Mouse (Mus musculus) testis, adult 2 months (tissue): ENCODE results near the gene Gnai2. TPM values are rescaled to one million over a fixed set of nuclear protein-coding genes. Genes with fewer than 3 reads are reported as not detected.

Experiments used
- H3K27ac ChIP-seq: fragments of 200-500 bp; 2 replicates; pipeline ENCODE4 v1.5.1; 2012; ENCODE audit warnings: low read depth, low read length; ENCODE audit not compliant: control insufficient read depth, insufficient read depth
- H3K27me3 ChIP-seq: fragments of 200-500 bp; 2 replicates; pipeline ENCODE4 v1.6.1; 2012; ENCODE audit warnings: mild to moderate bottlenecking, low read length, moderate library complexity; ENCODE audit not compliant: control insufficient read depth, insufficient read depth
- H3K36me3 ChIP-seq: fragments of 200-500 bp; 2 replicates; pipeline ENCODE4 v1.6.1; 2012; ENCODE audit warnings: mild to moderate bottlenecking, low read length; ENCODE audit not compliant: control insufficient read depth, insufficient read depth
- H3K4me1 ChIP-seq: fragments of 200-500 bp; 2 replicates; pipeline ENCODE4 v1.6.1; 2012; ENCODE audit warnings: low read length; ENCODE audit not compliant: control insufficient read depth, insufficient read depth
- H3K4me3 ChIP-seq: fragments of 200-500 bp; 2 replicates; pipeline ENCODE4 v1.5.1; 2012; ENCODE audit warnings: low read depth, mild to moderate bottlenecking, low read length, moderate library complexity, mixed read lengths; ENCODE audit not compliant: control insufficient read depth
- CTCF ChIP-seq: fragments of 200-500 bp; IDR thresholded peaks from 2 replicates; pipeline ENCODE4 v1.5.1; 2012; ENCODE audit warnings: low read depth, mild to moderate bottlenecking, inconsistent platforms, low read length, moderate library complexity; ENCODE audit not compliant: control insufficient read depth, insufficient read depth, insufficient replicate concordance
- POLR2A ChIP-seq: fragments of 200-500 bp; IDR thresholded peaks from 2 replicates; pipeline ENCODE4 v1.6.1; 2012; ENCODE audit warnings: low read depth, mild to moderate bottlenecking, inconsistent platforms, low read length, moderate library complexity; ENCODE audit not compliant: control insufficient read depth
- polyA plus RNA-seq: library from polyadenylated mRNA; depleted of rRNA; stranded (reverse); fragments of >200 nt; gene quantifications from 2 replicates; pipeline ENCODE4 v1.2.3, GENCODE M21; 2012

Gnai2 gene
- polyA plus RNA-seq, 1 experiment: 103 TPM

- Histone ChIP-seq H3K4me3 (no peak overlapping the region), H3K27me3 (no peaks in the 10 kb centered on the region; the same call in 1 of the 2 replicates), H3K27ac (no peak overlapping the region), H3K36me3 (no peaks in the 10 kb centered on the region), H3K4me1 (peaks cover 3% of the 10 kb centered on the region; the same call in 1 of the 2 replicates)
- TF ChIP-seq CTCF (no peak), POLR2A (no peak)
Observed at GRCm38 (mm10) chr9:107666751-107667205, 31.6 kb upstream of the Gnai2 start.

GRCm38 (mm10) chr9:107665308-107665707, 30.1 kb upstream of the Gnai2 start:
- Histone ChIP-seq H3K27ac (no peak overlapping the region), H3K4me1 (peaks cover 3% of the 10 kb centered on the region; the same call in 1 of the 2 replicates), H3K27me3 (no peaks in the 10 kb centered on the region; the same call in 1 of the 2 replicates), H3K4me3 (no peak overlapping the region), H3K36me3 (no peaks in the 10 kb centered on the region)
- TF ChIP-seq CTCF (no peak), POLR2A (no peak)

DNA sequence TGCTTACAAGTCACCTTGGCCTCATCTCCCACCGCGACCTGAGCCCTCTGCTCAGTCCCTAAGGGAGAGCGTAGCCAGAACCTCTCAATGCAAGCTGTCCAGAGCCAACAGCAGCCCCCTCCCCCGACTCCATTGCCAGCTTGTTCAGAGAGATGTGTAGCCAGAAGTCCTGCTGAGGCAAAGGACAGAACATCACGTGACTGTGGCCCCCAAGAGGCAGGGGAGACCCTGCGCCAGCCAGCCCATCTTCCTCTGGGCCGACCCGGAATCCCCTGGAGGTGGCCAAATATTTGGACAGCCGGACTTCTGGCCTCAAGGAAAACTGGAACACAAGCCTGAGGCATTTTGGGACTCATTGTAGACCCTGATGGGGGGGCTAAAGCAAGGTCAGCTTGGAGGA, 28.4 kb upstream of the Gnai2 start:
- TF ChIP-seq CTCF (no peak), POLR2A (0 out of 2 replicates have a peak, but pooled peaks have one; percentile 13)
- H3K27me3 ChIP-seq: no peaks in the 10 kb centered on the region; the same call in 1 of the 2 replicates
- H3K4me3 ChIP-seq: no peak overlapping the region
- no peaks in the 10 kb centered on the region for H3K36me3 ChIP-seq
- no peak overlapping the region for H3K27ac ChIP-seq
- H3K4me1 ChIP-seq: peaks cover 3% of the 10 kb centered on the region; the same call in 1 of the 2 replicates

DNA sequence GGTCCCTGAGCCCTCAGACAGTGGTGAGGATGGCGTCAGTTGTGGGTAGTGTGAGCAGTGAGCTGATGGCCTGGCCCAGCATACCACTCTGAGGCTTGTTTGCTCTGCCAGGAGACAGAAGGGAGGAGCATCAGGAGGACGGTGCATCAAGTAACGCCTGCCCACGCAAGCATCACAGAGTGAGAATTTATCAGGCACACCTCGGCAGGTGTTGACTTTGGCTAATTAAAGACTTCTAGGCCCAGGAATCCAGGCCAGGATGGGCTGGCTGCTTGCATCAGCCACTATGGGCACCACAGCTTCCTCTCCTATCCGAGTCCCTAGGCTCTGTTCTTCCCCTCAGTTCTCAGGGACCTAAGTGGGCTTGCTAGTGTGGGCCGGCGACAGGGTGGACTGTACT, 27.2 kb upstream of the Gnai2 start:
- Histone ChIP-seq H3K4me3 (no peak overlapping the region), H3K36me3 (no peaks in the 10 kb centered on the region), H3K27me3 (no peaks in the 10 kb centered on the region; the same call in 1 of the 2 replicates), H3K27ac (no peak overlapping the region), H3K4me1 (peaks cover 3% of the 10 kb centered on the region; the same call in 1 of the 2 replicates)
- TF ChIP-seq POLR2A (no peak), CTCF (no peak)

- TF ChIP-seq POLR2A (no peak), CTCF (no peak)
- Histone ChIP-seq H3K27ac (no peak overlapping the region), H3K4me3 (no peak overlapping the region), H3K36me3 (no peaks in the 10 kb centered on the region), H3K4me1 (no peaks in the 10 kb centered on the region), H3K27me3 (no peaks in the 10 kb centered on the region)
Observed at GRCm38 (mm10) chr9:107660777-107661176, 25.6 kb upstream of the Gnai2 start.

DNA sequence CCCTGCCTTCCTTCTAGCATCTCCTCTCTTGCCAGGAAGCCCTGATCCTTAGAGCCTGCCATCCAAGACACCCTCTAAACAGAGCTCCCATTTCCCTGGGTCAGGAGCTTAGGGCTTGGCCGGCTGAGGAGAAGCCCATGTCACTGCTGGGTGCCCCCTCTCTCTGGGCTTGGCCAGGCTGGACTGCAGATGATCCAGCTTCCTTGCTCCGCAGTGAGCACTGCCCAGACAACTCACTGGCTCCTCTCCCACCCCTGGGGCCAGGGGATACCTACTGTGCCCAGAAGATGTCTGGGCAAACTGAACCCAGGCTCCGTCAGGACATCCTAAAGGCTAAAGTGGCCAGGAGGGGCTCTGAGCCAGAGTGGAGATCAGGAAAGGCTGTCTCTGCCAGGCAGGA, 24.8 kb upstream of the Gnai2 start:
- Histone ChIP-seq H3K36me3 (no peaks in the 10 kb centered on the region), H3K27ac (no peak overlapping the region), H3K27me3 (no peaks in the 10 kb centered on the region), H3K4me3 (no peak overlapping the region), H3K4me1 (no peaks in the 10 kb centered on the region)
- no peak for TF ChIP-seq POLR2A
- TF ChIP-seq CTCF: no peak

- Histone ChIP-seq H3K36me3 (no peaks in the 10 kb centered on the region), H3K27me3 (no peaks in the 10 kb centered on the region), H3K4me3 (no peak overlapping the region), H3K4me1 (no peaks in the 10 kb centered on the region), H3K27ac (no peak overlapping the region)
- no peak for TF ChIP-seq POLR2A
- TF ChIP-seq CTCF: no peak
Observed at GRCm38 (mm10) chr9:107659551-107659950, 24.4 kb upstream of the Gnai2 start.

DNA sequence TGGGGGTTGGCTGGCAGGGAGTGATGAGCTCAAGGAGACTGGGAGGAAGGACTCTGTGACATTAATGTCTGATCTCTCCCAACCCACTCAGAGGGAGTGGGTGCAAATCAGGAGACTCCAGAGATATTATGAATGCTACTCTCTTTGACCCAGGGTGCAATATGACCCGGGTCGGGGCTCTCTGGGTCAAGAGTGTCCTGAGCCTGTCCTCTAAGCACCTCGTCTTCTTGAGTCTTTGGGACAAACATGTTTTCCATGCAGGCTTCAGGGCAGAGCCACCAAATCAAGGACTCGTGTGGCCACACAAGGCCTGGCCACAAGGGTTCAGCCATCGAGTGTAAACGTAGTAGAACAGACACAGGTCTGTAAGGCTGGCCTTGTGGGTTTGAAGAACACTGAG, 22.9 kb upstream of the Gnai2 start:
- Histone ChIP-seq H3K36me3 (no peaks in the 10 kb centered on the region), H3K27ac (no peak overlapping the region), H3K27me3 (no peaks in the 10 kb centered on the region), H3K4me1 (no peaks in the 10 kb centered on the region), H3K4me3 (no peak overlapping the region)
- TF ChIP-seq CTCF: no peak
- TF ChIP-seq POLR2A: no peak
